Mouse (Mus musculus): Measurements from ENCODE around the gene Unc13a.

Gene Unc13a

GRCm38 (mm10) chr8:71665331-71666130 is 6.0 kb downstream of the Unc13a start:
- DNase-seq = peak; percentile 52 to 66

DNA sequence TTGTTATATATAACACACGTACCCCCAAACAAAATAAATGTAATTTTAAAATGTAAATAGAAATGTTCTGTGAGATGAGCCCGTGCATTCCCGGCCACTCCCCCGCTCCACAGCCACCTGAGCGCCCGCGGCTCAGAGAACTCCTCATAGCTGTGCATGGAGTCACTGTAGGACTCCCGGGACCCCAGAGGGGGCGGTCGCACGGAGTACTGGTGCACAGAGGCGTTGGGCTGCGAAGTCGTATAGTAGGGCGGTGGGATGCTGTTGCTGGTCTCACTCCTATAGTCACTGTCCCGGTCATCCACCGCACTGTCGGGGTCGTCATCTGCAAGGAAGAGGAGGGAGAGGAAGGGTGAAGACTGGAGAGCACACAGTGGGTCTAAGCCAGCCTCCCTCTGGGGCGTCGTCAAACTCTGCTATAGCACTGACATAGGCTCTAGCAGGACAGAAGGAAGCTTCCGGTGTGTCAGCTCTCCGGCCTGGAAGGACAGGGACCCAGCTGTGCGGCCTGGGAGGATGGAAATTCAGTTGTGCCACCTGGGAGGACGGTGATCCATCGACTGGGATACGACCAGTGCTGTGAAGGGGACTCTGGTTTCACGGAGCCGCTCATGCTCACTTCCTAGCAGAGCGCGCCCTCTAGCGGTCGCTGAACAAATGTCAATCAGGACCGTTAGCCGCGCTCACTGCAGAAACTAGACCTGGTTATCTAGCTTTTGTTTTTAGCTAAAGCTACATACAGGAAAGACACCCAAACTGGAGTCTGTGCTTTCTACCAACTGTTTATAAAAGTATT is 11.0 kb downstream of the Unc13a start:
- peak; percentile 76 to 82 for DNase-seq

DNA sequence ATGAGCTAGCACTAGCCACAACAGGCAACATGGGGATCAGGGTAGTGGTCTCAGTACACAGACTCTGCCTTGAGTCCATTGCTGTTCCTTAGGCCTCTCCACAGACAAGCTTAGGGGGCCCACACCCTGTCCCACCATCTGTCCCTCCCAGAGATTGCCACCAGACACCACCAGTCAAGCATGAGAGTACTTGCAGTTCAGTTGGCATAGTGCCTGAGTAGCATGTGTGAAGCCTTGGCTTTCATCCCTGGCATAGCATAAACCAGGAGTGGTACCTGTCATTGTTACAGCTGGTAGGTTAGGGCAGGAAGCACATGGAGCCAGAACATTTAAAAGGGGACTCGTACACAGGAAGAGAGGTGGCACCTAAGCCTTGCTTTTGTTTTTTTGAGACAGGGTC is 11.8 kb downstream of the Unc13a start:
- no peak for DNase-seq

DNA sequence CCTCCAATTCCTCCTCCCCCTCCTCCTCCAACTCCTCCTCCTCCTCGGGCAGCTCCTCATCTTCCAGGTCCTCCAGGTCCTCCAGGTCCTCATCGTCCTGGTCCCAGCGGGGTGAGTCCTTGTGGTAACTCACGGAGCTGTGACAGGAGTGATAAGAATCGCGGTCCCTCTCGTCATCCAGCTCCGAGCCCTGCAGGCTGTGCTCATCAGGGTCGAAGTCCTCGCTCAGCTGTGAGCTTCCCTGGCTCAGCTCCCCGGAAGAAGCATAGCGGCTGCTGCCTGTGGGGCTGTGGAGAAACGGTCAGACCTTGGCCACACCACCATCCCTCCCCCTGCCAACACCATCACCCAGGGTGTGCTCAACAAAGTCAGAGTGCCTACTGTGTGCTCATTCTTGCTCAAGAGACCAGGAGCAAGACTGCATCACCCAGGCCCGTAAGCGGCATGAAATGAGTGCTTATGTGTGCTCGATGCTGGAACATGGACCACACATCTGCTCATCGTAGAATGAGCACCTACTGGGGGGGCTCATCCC is 13.0 kb downstream of the Unc13a start:
- no peak for DNase-seq

GRCm38 (mm10) chr8:71657816-71658215 is 13.7 kb downstream of the Unc13a start:
- DNase-seq = no peak

DNA sequence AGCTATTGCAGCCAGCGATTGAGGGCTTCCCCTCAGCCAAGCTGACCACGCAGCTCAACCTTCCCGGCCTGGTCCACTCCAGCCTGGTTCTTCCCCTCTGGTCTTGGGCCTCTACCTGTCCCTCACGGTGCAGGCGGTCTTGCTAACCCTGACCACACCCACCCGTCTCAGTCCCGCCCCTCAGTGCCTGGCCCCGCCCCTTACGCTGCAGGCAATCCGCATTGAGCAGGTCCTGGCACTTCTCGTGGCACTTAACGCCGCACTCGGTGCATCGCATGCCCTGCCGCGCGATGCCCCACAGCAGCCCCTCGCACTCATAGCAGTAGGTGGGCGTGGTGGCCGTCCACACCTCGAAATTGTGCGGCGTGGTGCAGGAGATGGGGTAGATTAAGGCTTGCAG is 17.0 kb downstream of the Unc13a start:
- no peak for DNase-seq

GRCm38 (mm10) chr8:71645510-71645909 is 26.0 kb downstream of the Unc13a start:
- DNase-seq = no peak

DNA sequence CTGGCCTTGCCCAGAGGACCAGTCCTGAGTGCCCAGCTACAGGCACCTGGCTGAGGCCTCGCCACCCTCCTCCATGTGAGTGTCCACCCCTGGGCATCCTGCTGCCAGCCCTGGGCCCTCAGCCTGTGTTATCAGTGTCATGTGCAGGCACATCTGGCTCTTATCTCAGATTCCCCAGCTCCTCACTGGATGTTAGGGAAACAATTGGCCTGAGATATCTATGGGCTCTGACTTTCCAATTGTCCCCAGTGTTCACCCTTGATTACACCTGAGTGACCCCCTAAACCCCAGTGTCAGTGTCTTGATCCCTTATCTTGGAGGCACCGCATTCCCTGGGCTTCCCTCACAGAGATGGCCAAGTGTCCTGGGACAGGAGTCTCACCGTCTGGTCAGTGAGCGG is 32.2 kb downstream of the Unc13a start:
- DNase-seq = no peak

DNA sequence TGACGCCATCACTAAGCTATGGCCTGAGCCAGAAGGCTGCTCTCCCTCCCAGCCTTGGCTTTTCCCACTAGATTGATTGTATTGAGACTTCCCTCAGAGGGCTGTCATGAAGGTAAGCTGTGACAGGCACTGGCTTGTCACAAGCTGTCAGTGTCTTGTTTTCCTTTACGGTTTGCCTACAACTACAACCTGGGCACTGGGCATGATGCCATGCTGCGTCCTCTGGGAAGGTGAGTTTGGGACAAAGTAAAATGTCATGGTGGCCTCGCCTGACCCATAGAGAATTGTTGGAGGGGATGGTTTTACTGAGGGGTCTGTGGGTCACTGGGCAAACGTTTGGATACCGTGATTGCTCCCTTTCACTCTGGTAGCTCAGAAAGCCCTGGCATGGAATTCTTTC is 33.2 kb downstream of the Unc13a start:
- no peak for DNase-seq

DNA sequence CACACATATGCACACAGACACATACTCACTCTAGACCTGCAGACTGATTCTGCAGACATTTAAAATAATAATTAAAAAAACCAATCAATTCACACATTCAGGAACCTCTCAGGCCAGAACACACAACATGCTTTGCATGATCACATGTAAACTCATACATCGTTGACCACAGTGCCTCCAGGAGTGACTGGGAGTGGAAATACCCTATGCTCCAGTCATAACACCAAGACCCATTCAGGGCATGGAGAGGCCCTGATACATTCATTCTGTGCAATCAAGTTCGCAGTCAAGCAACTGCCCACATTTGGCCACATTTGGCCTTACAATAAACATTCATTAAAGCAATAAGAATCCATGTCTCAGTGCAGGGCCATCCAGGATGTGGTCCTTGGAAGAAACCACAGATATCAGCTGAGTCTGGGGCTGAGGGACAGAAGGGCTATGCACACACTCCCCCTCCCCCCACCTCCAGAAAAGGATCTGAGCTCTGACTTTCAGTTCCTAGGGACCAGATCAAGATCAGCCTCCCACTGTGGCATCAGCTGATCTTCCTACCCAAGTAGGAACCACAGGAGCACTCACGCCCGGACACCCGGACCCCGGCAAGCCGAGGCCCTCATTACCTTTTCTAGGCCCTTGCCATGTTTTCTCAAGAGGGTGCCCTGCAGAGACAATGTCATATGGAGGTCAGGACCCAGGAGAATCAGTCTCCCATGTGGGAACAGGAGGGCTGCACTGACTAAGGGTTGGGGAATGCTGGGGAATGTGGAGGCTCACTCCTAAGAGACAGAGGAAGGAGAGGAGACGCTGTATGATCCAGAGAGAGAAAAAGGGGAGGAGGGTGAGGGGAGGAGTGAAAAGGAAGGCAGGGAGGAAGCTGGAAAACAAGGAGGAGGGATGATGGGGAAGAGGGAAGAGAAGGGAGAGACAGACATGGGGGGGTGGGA is 34.1 kb downstream of the Unc13a start:
- no peak for DNase-seq

- peak; percentile 79 to 85 for DNase-seq
Observed at GRCm38 (mm10) chr8:71633981-71634667, 37.4 kb downstream of the Unc13a start.

DNA sequence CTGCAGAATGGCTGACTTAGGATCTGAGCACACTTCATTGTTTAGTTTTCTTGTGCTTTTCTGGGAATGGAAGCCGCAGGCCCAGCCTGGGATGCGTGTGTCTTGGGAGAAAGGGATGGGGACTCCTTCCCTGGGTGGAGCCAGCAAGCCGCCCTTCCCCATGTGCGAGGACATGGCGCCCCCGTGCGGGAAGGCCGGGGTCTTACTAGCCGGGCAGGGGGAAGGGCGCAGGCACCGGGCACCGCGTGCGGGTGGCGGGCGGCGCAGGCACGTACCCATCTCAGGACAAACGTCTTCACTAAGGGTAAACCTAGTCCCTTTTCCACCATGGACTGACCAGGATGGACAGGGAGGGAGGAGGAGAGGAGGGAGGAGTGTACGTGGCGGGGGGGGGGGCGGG is 38.4 kb downstream of the Unc13a start:
- DNase-seq = peak; percentile 83 to 86

- no peak for DNase-seq
Observed at GRCm38 (mm10) chr8:71631897-71632296, 39.7 kb downstream of the Unc13a start.

- DNase-seq = no peak
Observed at GRCm38 (mm10) chr8:71630761-71631160, 40.8 kb downstream of the Unc13a start.

DNA sequence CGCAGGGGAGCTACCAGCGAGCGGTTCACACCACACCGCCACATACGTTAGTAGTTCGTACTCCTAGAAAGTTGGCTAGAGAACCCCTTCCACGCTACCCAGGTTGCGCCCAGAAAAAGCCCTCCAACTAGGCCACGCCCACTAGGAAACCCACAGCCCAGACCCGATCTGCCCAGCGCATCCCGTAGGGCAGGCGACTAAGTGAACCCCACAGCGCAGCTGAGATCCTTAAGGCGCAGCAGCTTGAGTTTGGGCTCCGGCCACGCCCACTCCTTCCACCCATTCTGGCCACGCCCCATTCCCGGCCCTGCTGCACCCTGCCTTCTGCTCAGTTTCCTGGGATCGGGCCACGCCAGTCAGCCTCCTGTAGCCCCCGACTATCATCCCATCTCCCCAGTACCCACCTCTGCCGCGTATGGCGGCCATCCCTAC is 41.8 kb downstream of the Unc13a start:
- DNase-seq = peak; percentile 58 to 71

GRCm38 (mm10) chr8:71629096-71629697 is 42.4 kb downstream of the Unc13a start:
- DNase-seq = peak; percentile 92 to 95

- no peak for DNase-seq
Observed at GRCm38 (mm10) chr8:71628396-71629095, 43.0 kb downstream of the Unc13a start.

GRCm38 (mm10) chr8:71627265-71628099 is 44.1 kb downstream of the Unc13a start:
- no peak for DNase-seq

DNA sequence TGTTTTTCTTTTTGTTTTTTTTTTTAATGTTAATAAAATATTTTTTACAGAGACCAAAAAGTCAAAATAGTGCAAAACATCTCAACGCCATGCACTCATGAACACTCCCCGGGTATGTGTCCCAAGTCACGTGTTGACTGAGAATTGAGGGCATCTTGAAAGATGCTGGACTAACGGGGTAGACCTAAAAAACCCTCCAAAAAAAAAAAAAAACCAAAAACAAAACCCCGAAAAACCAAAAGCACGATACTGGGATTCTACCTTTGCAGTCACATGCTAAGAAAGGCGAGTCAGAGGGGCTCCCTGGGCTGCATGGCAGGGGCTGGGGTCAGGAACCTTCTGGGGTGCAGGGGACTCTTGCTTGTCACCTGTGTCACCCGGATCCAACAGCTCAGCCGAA is 44.8 kb downstream of the Unc13a start:
- DNase-seq = no peak

DNA sequence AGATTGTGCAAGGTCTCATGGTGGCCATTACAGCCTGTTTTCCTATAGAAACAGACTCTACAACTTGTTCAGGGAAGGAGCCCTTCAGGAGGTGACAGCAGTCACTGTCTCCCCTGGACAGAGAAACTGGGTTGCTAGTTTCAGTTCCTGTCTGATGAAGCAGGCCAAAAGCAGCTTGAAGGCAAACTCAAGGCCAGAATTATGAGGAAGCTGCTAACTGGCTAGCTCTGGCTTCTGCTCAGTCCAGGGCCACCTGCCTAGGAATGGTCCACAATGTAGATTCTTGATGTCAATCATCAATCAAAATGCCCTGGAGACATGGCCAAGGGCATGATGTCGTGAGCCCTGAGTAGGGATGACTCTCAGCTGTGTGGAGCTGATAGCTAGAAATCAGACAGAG is 46.5 kb downstream of the Unc13a start:
- no peak for DNase-seq
